Mouse (Mus musculus): Measurements from ENCODE around the gene Trpv5.

Trpv5 gene

DNA sequence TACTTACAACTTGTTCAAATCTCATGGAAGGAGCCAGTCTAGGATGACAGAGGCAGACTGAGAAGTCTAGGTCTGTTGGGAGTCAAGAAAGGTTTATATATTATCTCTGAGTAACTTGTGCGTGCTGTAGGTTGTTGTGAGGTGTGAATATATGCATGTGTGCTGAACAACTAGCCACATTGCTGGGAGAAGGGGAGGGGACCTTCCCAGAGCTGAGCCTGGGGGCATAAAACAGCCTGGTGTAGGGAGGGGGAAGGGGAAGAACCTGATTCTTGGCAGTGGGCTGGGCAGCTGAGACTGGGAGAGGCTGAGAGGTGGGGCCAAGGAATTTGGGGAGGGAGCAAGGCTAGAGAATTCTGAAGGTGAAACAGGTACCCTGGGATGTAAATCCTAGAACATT, at the start of gene Trpv5:
Gene Trpv5, minus strand, starts transcription at position 101 of the 400 bp plus-strand sequence.
- no peak for DNase-seq

DNA sequence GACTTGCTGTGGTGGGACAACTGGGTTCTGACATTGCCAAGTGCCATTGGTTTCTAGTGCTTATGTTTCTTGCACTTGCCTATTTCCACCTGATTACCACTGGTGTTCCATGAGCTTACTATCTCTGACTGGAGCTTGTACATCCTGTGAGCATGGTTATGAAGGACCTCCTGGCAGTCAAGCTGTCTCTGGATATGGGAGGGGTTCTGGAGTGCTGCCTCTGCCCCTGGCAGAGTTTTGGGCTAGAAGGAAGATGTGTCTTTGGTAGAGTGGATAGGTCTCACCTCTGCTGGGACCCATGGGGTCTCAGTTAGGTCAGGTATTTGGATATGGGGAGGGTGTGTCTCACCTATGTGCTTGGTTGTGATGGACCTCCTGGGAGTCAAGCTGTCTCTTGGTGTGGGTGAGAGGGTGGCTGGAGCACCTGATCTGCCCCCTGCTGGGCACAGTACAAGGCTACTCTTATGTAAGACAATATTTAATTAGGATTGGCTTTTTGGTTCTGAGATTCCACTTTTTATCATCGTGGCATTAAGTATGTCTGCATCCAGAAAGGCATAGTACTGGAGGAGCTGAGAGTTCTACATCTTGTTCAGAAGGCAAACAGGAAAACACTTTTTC, 47.5 kb upstream of the Trpv5 start:
- no peak for DNase-seq

DNA sequence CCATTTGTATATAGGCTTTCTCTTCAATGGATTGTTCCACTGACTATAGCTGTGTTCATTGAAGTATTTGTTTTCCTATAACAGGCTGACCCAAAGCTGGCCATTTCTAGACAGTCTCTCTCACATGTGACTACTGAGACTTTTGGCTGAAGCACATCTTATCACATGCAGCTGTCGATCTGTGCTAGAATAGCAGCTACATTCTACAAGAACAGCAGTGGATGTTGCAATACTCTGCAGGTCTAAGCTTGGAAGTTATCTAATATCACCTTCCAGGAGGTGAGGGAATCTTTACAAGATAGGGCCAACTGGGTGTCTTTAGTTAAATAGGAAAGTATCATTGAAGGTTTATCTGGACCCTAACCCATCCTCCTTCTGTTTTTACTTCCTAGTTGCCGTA, 40.9 kb upstream of the Trpv5 start:
- DNase-seq: no peak

DNA sequence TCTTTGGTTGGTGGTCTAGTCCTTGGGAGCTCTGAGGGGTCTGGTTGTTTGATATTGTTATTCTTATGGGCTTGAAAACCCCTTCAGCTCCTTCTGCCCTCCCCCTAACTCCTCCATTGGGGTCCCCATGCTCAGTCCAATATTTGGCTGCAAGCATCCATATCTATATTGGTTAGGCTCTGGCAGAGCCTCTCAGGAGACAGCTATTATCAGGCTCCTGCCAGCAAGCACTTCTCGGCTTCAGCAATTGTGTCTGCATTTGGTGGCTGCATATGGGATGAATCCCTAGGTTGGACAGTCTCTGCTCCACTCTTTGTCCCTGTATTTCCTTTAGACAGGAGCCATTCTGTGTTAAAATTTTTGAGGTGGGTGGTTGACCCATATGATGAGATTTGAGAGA, 29.7 kb upstream of the Trpv5 start:
- DNase-seq: no peak

DNA sequence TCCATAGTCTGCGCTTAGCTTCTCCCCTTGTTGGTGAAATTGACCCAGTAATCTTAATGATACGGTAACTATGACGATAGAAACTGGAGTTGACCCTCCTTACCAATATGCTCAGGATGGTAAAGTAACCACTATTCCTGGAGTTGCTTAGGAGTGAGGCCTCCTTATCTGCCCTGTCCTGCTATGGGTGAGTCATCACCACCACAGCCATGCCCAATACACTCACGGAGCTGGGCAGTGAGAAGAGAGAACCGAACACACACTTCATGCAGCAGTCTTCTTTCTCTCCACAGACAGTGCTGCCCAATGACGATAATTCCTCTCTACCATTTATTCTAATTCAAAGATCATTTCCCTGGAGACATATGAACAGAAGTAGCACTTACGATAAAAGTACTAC, 25.7 kb upstream of the Trpv5 start:
- DNase-seq: no peak

DNA sequence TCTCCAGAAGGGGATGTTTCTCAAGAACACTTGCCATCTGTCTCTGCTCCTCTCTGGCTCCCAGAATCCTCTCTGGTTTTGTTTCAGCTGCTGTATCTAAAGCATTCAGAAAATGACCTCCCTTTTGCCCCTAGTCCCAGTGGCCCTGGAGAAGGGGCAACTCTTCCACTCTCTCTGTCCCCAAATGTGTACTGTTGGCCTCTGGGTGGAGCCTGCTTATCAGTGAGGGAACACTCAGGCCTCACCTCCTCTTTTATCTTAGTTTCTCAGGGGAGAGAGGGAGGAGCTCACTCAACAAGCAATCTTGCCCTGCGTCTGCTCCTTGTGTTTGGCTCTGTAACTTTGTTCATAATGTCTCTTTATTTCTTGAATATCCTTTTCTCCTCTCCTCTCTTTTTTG, 23.6 kb upstream of the Trpv5 start, which contains the start of gene Kel:
Gene Kel, minus strand, starts transcription at position 217 of the 400 bp plus-strand sequence.
- no peak for DNase-seq

DNA sequence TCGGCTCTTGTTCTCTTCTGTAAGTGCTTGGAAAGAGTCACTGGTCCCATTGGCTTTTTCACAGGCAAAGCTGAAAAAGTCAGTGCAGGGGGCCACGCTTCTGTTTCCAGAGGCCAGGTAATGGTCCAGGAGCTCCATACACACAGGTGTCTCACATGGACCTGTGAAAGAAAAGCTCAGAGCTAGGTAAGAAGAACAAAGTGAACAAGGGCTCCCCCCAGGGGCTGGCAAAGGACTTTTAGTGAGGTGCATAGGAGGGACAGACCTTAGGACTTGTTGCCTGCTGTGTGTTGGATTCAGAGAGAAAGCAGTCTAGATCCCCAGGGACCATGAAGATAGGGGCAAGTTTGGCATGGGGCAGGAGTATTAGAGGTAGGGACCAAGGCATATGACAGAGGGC, 22.4 kb upstream of the Trpv5 start:
- peak in 1 of 2 experiments; percentile 15 for DNase-seq

DNA sequence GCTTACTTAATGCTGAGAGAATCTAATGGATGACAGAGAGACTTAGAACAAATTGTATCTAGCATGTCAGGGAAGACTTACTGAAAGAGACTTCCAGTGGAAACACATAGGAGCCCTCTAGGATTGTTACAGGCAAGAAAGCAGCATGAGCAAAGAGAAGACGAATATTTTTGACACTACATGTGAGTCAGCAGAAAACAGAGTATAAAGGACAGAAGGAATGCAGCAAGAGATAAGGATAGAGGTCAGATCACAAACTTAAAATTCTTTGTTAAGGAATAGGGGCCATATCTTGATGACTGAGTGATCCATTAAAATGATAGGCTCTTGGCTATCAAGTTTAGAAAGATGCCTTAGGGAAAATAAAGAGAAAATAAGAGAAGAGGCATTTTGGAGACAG, 20.7 kb upstream of the Trpv5 start:
- DNase-seq: no peak

DNA sequence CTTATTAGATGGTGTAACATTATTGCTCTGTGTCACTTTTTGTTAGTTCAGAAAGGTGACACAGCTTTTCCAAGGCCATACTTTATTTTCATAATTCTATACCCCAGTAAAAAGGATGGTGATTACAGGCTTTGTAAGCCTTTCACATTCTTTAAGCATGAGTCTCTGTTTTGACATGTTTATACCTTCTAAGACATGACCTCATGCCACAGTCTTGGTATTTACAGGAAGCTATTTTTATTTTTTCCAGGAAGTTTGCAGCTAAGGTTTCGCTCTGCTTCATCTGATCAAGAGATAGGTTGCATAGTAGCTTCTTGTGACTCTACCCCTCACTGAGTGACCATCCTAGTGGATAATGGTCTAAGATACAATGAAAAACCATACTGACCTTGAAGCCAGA, 13.8 kb upstream of the Trpv5 start:
- no peak for DNase-seq

DNA sequence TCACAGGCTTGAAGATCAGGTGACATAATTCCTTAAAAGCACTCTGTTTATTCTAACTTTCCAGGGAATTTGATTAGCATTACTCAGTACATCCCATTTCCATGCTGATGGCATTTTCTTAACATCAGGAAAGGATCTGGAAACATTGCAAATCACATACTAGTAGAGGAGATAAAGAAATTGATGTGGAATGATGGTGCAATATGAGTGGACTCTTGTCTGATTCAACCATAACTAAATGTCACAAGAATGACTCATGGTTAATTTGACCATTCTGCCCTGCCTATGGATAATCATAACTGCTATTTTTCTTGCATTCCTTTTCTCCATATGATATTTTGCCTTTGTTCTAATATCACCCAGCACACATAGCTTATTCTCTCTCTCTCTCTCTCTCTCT, 11.6 kb upstream of the Trpv5 start:
- DNase-seq: no peak

DNA sequence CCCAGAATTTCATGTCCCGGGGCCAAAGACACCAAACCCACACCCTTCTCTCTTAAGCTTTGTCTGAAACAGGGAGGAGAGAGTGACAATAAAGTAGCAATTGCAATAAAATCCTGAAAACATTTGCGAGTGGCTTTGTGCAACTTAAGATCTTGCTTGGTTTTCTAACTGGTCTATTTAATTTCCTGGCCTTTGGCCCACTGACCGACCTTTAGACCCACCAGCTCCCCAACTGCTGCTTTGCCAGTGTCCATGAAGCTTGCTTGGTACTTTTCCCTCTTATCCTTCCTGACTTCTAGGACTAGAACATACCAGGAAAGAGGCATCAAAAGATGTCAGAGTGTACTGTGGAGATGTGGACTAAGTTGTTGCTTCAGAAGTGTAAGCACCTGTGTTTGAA, 5.0 kb upstream of the Trpv5 start:
- no peak for DNase-seq

DNA sequence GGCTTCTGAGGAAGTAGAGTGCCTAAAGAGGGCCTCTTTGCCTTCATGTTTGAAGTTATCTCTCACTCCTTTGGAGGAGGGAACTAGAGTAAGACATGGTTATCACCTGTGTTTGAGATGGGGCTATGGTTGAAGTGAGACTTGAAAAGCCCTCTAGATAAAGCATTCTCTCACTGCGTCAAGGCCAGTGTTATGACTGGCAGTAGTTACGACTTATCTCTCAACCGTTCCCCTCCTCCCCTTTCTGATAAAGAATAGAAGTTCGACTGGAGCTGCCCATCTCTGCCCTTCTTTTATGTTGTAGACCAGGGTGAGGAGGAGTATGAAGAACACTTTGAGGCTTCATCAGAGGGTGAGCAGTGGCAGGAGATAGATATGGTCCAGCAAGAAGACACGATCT, 4.3 kb upstream of the Trpv5 start:
- DNase-seq: no peak

DNA sequence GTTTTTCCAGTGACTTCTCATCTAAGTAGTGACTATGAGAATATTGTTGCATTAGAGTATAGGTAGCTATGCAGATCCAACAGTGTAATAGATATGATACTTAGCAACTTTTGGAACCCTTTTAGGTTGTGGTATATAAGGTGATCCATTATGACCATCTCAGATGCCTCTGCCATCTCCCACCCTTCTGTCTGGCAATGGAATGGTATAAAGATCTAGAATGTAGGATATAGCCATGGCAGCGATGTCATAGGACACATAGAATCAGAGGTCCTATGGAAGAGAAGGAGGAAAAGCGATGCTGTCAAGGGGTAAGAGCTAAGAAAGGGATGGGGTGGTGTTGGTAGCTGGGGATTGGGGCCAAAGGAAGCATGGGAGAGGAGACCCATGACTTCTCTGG, 3.6 kb upstream of the Trpv5 start, which contains the start of gene Llcfc1:
Gene Llcfc1, plus strand, starts transcription at position 301 of the 400 bp plus-strand sequence.
- no peak for DNase-seq

DNA sequence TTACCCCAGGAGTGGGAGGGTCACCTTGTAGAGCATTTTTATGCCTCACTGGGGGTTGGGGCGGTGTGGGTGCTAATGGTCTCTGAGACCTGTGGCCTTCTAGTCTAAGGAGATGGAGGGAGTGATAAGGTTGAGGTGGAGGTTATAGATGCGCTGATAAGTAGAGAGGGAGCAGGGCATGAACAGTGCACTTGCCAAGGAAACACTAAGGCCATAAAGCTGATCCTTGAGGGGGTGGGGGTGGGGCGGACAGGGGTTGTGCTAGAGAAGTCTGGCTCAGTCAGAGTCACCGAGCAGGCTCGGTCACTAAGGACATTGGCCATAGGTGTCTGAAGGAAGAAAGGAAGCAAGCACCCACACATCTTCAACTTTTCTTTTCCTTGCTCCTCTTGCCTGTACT, 1.1 kb upstream of the Trpv5 start:
- no peak for DNase-seq

DNA sequence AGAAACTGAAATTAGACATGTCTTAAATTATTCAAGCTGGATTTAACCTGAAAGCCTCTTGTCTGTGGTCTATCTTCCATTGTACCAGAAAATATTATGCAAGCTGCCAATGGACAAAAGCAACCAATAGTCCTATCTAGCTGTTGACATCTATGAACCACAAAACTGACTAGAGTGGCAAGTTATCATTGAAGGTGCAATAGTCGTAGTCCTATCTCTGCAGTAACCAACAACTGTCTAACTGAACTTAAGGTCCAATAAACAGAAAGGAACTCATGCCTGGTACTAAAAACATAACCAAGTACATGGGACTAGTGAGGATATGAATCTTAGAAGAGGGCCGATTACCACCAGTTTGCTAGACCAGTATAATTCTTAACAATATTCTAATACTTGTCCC, 4.0 kb downstream of the Trpv5 start:
- no peak for DNase-seq

DNA sequence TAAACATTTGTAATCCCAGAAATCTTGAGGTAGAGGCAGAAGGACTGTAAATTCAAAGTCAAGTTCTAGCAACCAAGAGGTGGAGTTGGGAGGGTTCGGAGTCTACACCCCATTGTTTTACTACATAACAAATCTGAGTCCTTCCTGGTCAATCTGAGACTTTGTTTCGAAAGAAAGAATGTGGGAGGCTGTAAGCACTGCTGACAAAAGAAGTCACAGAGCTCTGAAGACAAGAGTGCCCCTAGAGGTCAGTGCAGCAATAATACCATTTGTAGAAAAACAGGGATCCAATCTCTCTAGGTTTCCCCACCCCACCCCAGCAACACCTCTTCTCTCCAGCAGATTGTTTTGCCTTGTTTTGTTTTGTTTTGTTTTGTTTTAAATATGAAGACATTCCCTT, 18.2 kb downstream of the Trpv5 start:
- DNase-seq: peak in 1 of 2 experiments; percentile 21

DNA sequence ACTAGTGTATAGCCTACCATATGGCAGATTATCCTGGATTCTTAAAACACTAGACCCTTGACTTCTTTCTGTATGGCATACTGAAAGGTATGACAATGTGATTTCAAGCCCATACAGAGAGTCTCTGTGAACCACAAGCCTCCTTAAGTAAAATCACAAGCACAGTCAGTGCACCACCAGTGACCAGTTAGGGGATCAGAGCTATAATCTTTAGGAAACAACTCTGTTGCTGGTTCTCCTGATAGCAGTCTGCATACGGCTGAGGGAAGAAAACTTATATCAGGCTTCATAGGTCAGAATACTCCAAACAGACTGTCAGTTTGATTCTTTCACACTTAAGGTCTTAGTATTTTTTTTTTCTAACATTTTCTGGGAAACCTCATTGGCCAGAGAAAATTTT, 22.1 kb downstream of the Trpv5 start:
- no peak for DNase-seq

DNA sequence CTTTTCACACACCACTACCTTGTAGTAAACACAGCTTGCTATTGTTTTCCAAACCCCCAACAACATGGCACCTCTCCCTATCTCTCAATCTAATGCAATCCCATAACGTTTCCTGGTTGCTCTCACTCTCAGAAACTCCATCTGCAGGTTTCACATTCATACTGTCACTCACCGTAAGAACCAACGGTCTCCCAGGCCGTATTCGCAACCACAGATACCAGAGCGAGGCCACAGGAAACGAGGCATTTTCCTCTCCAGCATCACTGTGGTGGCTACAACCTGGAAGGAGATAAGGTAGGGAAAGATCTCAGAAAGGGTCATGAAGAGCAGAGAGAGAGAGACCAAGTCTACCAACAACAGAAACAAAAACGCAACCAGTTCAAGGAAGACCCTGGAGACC, 25.9 kb downstream of the Trpv5 start:
- DNase-seq: no peak

DNA sequence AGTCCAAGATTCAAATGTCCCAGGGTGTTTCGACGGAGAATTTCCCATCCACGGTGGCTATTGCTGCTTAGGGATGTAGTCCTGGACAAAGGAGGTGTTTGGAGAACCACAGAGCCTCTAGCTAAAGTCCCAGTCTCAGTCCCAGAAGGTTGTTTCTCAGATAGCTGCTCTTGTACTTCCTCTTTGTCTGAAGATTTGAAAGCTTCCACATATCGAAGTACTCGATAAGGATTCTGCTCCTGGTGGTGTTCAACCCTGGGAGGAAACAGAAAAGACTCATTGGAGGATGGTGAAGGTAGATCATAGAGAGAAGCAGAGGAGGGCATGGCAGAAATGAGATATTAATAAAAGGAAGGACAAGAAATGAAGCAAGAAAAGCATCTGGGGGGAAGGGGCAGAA, 27.4 kb downstream of the Trpv5 start:
- no peak for DNase-seq

DNA sequence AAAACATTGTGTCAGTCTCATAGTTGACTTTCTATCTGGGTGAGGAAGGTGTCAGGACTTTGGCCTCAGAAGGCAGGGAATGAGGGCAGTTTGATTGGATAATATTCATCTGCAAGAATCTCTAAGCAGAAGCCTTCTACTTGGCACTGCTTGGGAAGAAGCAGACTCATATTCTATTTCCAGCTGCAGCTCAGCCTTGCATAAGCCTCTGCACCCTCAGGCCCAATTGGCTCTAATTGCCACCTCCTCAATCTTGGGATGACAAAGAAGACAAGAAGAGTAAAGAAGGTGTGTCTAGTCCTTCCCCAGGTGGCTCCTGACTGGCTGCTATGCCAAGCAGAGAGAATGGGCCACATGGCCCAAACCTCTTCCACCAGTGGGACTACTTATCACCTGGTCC, 33.9 kb downstream of the Trpv5 start:
- DNase-seq: no peak

DNA sequence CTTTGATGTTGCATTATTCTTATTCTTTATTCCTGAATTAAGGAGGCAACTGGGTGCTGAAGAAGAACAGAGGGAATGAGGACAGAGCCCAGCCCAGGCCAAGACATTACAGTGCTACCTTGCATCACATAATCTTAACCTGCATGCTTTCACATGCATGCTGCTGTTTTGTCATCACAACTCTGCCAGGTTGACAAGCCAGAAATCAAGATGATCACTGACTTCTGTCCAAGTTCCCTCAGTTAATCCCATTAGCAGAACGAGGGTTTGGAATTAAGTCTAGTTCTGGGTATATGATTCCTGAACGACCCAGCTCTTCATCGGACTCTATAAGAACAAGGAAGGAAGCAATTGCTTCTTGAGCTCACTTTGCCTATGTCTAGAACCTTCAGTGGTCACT, 34.3 kb downstream of the Trpv5 start:
- DNase-seq: no peak

DNA sequence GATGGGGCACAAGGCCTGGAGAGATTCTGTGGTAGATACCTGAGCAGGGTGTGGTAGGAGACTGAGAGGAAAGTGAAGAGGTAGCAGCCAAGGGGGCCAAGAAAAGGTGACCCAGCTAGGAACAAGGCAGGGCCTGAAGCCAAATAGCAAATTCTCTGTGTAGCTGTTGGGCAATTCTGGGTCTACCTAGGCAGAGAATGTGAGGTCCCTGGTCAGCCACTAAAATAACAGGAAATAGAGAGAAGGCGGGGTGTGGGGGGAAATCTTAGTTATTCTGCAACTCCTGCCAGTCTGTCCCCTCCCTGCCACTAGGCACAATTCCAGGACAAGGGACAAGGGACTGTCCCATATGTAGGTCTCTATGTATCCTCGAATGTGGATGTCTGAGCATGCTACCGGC, 37.3 kb downstream of the Trpv5 start:
- DNase-seq: peak; percentile 53 to 72

DNA sequence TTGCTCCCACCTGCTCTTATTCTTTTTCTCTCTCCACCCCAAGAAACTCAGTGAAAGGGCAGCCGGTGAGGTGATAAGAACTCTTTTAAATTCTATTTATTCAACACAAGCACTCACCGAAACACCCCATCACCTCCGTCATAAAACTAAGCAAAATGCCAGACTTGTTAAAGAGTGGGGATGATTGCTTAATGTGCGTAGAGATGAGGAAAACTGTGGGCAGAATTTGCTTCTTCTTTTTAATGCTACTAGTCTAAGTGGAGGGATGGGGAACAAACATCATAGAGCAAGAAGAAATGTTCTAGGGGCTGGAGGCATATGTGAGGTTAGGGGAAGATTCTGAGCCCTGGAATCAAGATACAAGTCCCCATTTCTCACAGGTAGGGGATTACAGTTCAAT, 37.8 kb downstream of the Trpv5 start:
- DNase-seq: no peak

DNA sequence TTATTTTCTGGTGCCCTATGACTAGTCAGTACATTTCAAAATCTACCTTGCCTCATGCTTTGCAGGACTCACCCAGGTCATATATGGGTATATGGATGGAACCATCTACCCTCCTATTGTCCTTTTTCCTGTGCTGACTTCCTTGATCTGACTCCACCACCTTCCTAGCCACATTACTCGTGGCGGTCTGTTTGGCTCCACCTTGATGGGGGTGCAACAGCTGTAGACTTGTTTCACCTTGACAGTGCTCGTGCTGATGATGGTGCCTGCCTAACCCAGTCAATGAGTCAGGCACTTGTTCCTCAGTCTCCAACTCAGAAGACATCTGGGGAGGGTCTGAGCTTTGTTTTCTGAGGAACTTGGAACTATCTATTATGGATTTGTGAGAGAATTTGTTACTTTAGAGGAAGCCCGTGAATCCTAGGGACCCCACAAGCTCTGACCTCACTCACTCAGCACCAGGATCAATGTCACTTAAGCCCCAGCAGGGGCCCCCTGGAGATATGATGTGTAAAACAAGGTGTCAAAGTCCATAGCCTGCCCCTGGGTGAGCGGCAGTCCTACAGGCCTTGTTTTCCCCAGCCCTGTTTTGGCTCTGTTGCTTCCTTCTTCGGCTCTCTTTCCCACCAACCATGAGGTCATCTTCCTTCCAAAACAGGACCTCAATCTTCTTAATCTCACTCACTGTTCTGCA, 39.2 kb downstream of the Trpv5 start:
- DNase-seq: no peak

DNA sequence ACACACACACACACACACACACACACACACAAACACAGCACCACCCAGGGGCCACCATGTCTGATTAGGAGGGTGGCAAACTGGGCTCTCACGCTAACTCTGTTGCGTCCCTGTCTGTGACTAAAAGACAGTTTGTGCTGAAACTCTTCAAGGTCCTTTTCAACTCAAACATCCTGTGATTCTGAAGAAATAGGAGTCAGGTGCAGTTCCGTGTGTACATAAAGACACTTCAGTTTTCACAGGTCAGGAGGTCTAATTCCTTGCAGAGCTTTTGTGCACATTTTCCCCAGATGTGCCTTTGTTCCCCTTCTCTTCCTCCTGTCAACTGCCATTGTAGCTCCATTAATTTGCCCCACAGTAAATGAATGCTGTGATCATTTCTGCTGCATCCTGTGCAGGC, 40.1 kb downstream of the Trpv5 start:
- DNase-seq: no peak
